Mouse (Mus musculus): Measurements from ENCODE around the gene Llph.

- TF ChIP-seq GATA1 (IDR thresholded peaks at IDR 0.05; ENCODE audit: borderline replicate concordance, low read length) (no peak), FLI1 (IDR thresholded peaks at IDR 0.05; ENCODE audit: low read length) (no peak)
These were observed 7.1 kb upstream of the Llph start for GRCm38 (mm10) chr10:120219578-120220359.
